Mouse (Mus musculus) CD8-positive naive resting alpha-beta T cell, adult 2 months (primary cell): ENCODE measurements at regions not wholly inside any gene's neighbourhood (a gene's known extent, or its start where the extent isn't known, plus 50 kb on each side); places are given as distances from the start of the nearest gene placed in this dataset.

Experiments
- DNase-seq, 2 experiments: peaks; one replicate each; pipeline ENCODE4 v3.0.0; 2022; ENCODE audit warnings: low read depth in 2 of 2, low spot score in 2 of 2

DNA sequence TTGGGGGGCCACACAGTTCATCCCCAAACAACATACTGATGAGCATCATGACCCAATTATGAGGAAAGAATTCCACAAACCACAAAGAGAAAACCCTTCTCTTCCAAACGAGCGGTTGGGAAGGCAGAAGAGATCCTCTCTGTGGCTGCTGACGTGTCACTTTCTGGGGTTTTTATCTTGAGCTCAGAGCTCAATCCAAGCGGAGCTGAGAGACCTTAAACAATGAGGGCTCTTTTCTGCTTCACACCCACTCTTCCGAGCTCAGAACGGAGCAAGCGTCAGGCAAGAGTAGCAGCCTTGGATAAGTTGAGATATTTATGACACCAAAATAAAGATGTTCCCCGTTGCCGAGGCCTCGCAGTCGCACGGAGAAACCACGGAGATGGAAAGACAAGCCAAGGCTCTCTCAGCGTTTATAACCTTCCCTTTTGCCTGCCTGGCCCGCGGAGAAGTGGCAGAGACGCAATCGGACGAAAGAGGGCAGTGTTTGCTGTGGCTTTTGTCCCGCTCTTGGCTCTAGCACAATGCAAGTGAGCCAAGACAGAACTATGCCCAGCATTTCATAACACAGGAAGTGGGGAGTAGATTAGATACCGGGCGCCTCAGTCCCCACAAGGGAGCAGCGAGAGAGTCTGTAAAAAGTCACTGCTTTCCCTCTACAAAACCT lies 100.7 kb downstream of the Chic2 start:
- DNase-seq, result peak; percentile 62 to 65

DNA sequence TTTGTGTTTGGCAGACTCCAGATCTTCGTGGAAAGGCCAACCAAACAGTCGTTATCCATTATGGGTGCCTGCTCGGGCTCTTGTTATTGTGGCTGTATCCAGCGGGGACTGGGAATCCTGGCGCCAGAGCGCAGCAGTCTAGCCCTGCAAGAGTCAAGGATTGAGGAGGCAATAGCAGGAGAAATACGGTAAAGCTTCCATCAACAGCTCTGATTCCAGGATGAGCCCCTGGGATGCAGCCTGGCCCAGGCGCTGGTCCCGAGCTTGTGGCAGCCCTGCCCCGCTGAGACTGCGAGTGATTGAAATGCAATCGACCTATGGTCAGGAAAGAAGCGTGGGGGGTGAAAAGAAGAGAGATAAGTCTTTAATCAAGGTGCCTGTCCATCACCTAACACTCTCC lies 103.1 kb downstream of the Chic2 start:
- DNase-seq, result no peak

DNA sequence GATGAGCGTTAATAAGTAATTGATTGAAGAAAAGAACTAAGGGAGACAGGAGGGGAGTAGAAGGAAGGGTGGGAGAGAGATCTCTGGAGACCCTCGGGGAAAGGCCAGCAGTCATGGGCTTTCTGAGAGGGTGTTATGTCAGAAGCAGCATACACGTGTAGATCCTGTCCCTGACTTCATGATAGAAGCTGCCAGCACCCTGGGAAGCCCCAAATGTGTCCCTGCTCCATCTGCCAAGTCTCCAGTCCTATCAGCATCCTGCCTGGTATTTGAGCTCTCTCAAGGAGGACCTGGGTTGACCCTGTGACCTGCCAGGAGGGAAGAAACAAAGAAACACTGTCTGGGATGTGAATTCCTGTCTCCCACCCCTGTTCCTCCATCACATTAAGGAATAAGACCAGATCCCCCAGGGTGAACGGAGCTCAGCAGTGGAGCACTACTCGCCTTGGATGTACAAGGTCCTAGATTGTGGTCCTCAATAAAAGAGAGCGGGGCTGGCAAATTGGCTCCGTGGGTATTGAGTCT lies 107.1 kb downstream of the Chic2 start:
- DNase-seq, result no peak

DNA sequence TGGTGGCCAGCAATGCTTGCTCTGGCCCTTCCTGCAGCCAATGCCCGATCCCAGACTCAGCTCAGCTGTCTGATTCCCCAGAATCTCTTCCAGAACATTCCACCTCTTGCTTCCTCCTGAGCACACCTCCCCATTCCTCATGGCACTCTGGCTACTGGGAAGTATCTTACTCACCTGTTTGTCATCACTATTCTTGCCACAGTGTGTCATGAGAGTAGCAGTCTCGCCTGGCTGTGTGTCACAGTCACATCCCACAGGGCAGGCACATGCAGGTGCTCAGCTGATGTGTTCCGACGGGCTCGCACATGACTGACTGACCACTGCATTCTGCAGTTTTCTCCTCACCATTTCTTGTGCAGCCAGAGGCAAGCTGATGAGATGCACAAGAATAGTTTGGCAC lies 108.5 kb downstream of the Chic2 start:
- no peak for DNase-seq

DNA sequence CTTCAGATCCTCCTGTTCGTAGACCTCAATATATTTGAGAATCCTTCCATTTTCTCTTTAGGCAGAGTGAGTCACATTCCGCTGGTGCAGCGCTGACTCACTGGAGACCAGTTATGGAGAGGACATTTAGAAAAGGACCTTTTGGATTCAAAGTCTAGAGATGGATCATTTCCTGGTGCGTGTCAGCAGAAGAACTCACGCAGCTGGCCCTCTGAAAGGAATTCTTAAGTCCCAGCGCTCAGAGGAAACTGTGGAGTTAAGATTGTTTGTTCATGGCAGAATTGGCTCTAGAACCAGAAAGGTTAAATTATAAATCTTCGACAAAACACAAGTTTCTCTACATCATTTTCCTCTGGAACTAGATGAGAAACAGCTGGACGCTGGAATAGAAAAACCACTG lies 108.9 kb downstream of the Chic2 start:
- no peak for DNase-seq

DNA sequence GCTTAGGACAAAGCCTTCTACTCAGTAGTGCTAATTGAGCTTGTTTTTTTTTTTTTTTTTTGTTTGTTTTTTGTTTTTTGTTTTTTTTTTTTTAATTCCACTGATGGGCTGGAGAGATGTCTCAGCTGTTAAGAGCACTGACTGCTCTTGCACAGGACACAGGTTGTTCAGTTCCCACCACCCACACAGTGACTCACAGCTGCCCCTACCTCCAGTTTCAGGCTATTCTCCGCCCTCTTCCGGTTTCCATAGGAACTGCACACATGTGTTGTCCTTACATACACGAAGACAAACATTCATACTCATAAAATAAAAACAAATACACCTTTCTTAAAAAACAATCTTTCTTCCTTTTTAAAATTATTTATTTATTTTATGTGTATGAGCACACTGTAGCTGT lies 111.3 kb downstream of the Chic2 start:
- no peak for DNase-seq

DNA sequence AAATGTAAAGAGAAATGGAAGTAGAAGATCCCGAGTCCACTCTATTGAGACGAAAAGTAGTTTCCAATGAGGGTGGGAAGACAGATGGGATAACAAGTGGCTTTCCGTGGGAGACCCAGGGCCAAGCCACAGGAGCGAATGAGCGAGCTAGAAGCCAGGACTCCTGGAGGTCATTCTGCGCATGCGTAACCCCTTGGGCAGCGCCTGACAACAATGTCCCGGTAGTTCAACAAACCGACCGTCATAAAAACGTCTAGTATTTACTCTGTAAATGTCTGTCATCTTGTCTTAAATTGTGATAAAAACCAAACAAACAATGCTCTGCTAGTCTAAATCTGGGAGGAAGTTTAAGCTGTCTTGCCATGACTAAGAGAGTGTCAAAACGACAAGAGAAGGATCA lies 112.4 kb downstream of the Chic2 start:
- no peak for DNase-seq

- DNase-seq, result no peak
Measured at GRCm38 (mm10) chr5:74931765-74932164, 112.8 kb downstream of the Chic2 start.

- no peak for DNase-seq
Measured at GRCm38 (mm10) chr5:74927543-74927942, 117.0 kb downstream of the Chic2 start.

GRCm38 (mm10) chr5:74925769-74926168 lies 118.8 kb downstream of the Chic2 start:
- no peak for DNase-seq

DNA sequence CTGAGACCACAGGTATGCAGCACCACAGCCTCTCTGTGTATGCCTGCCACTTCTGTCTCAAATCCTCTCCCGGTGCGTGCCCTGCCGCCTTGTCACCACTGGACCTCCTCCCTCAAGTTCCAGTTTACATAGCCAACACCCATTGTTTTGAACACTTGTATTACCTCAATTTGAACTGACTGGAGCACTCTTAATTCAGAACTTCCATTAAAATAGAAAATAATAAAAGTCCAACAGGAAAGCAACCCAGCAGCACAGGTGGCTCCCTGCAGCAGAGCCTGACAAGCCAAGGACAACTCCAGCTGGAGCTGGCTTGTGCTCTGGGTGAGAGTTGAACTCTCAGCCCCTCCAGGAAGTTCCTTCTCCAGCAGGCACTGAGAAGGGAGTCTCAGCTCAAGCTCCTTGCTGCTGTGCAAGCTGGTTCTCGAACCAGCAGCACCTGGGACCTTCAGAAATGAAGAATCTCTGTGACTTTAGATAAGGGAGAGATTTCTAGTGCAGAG lies 120.5 kb downstream of the Chic2 start:
- DNase-seq, result no peak

DNA sequence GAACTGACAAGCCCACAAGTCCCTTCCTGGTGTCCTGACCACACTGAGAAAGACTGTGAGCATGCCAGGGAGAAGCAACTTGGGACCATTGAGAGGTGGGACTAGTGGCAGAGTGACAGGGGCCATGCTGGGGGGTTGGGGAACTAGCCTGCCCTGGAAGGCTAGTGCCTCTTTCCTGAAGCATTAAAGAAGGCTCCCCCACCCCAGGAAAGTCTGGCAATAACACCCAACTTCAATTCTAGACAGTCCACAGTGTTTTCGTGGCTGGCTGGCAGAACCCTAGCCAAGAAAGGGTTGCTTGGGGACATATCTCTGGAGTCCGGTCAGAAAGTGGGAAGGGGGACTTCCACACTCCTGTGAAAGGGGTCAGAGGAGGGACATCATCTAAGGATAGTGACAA lies 121.2 kb downstream of the Chic2 start:
- no peak for DNase-seq

- DNase-seq, result no peak
Measured at GRCm38 (mm10) chr5:74922881-74923280, 121.7 kb downstream of the Chic2 start.

DNA sequence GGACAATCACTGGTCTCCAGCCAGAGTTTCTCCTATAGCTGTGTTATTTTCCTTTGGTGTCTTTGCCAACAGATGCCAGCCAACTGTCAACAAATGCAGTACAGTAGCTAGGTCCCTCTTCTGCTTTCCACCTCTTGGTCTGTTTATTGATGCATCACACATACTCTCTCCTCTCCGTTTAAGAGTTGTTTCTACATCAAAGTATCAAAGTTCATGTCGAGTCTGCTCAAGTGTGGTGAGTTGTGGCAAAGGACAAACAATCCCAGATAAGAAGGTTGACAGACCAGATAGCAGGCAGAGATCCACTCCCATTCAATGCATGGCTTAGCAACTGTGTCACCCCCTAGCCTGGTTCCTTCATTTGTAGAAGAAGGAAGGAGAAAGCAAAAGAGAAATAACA lies 123.6 kb downstream of the Chic2 start:
- DNase-seq, result no peak

DNA sequence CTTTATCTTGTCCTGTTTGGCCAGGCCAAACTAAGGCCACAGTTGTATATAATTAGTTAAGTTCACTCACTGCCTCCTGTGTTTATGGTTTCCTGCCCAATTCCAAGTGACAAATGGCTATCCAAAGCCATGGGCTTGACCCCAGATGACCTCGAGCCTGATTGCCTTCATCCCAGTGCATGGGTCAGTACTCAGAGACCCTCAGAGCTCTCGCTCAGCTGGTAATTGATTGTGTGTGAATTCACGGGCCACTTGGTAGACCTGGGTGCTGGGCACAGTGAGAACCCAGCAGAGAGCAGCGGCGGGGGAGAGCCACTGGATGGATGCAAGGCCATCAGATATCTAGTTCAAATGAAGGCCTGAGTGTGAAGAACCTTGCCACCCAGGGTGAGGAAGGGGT lies 124.1 kb downstream of the Chic2 start:
- DNase-seq, result no peak

DNA sequence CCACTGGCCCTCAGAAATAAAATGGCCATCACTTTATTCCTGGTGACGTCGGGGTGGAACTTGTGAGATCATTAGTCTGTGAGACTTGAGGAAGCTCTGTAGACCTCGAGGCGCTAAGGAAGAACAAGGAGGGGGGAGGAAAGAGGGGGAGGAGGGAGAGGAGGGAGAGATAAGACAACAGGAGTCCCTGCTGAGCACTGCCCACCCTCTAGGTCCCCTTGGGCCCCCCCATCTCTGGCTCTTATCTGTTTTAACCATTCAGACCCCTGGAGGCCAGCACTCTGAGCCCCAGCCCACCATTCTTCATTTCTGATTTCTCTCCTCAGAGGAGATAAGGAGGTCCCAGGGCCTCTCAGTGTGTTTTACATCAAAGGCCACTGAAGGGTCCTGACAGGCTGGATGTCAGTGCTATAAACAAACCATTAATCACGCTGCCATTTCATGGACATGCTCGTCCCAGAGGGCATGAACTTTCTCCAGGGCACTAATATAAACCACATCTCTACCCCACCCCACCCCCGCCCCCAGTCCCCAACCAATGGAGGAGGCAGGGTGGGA lies 139.0 kb downstream of the Chic2 start:
- no peak for DNase-seq

GRCm38 (mm10) chr5:74904927-74905503 lies 139.6 kb downstream of the Chic2 start:
- no peak for DNase-seq

DNA sequence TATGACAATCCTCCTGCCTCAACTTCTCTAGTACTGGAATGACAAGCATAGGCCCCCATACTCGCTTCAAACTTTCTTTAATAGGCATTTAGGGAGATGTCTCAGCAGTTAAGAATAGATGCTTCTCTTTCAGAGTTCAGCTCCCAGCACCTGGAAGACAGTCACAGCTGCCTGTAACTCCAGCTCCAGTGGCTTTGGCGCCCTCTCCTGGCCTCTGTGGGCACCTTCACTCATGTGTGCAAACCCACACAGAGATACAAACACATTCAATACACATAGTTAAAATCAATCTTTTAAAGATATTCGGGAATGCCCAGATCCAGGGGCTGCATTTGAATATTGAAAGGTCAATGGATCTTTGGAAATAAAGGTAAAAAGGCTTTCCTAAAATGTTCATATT lies 140.2 kb downstream of the Chic2 start:
- DNase-seq, result no peak

- no peak for DNase-seq
Measured at GRCm38 (mm10) chr5:74903711-74904110, 140.9 kb downstream of the Chic2 start.

- no peak for DNase-seq
Measured at GRCm38 (mm10) chr5:74897133-74897532, 147.4 kb downstream of the Chic2 start.

DNA sequence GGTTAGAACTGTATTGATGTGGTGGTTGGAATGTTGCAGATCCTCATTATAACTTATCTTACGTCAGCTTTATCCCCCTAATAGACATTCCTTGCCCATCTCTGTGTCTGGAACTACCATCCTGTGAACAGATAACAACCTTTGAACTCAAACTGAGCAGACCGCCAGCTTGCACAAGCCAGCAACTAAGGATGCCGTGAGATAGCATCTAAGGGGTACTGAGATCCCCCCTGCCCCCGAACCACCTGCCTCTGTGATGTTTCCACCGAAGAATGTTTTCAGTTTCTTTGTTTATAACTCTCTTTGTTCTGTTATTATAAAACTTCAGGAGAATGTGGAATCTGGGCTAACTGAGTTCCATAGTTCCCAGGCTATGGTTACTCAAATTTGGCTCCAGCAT lies 151.3 kb downstream of the Chic2 start:
- no peak for DNase-seq

- DNase-seq, result no peak
Measured at GRCm38 (mm10) chr5:74891541-74891940, 153.0 kb downstream of the Chic2 start.

DNA sequence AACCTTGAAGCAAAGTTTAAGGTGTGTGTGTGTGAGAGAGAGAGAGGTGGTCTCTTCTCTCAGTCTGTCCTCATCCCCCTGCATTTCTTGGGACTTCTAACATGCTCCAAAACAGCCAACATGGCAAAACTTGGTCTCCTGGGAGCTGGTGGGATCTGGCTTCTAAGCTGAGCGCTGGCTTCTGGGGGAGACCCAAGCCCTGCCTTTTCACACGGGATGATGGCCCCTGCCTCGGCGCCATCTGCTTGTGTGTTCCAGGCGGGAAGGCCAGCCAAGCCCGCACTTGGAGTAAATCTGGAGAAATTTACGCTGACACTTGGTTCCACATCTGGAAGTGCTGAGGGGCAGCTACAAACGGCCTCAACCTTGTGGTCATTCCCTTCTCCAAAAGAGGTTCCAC lies 155.6 kb downstream of the Chic2 start:
- DNase-seq, result no peak
